Mouse (Mus musculus) splenic B cell, adult 2 months (primary cell): ENCODE measurements around the gene Zbtb9.

Experiments used
- DNase-seq: peaks from one replicate; pipeline ENCODE4 v3.0.0-alpha.2; 2011; ENCODE audit warnings: low read depth, low spot score
- H3K27me3 ChIP-seq: 2 replicates; pipeline ENCODE4 v1.6.1; 2012; ENCODE audit warnings: mild to moderate bottlenecking, low read length, moderate library complexity, mixed read lengths; ENCODE audit not compliant: control insufficient read depth, poor library complexity, insufficient read depth, severe bottlenecking
- H3K36me3 ChIP-seq: 2 replicates; pipeline ENCODE4 v1.6.1; 2012; ENCODE audit warnings: mild to moderate bottlenecking, low read length, moderate library complexity, mixed read lengths; ENCODE audit not compliant: control insufficient read depth, poor library complexity, insufficient read depth, severe bottlenecking

The Zbtb9 gene

DNA sequence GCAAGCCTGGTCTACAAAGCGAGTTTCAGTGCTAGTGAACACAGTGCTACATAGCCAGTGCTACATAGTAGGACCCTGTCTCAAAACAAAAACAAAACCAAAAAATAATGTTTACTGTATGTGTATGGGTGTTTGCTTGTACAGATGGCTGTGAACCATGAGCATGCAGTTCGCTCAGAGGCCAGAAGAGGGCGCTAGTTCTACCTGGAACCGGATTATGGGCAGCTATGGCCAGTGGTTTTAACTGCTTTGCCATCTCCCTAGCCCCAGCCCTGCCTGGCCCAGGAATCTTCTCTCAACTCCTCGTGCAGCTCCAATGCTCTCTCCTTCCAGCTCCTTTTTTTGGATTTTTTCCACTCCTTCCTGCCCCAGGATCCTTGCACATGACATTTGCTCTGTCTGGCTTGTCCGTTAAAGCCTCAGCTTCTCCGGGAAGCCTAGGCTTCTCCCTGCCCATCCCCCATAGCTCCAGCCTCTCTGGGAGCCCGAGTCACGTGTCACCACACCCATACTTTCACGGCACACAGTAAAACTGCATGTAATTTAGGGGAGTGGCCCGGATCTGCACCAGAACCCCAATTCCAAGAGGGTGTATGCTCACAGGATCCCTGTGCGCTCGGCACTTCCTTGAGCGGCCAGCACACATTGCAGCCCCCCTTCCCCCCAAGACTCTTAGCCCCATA, 74.9 kb downstream of the Zbtb9 start:
- DNase-seq, result peak; percentile 42
- Histone ChIP-seq H3K27me3 (no peaks in the 10 kb centered on the region), H3K36me3 (no peaks in the 10 kb centered on the region)

DNA sequence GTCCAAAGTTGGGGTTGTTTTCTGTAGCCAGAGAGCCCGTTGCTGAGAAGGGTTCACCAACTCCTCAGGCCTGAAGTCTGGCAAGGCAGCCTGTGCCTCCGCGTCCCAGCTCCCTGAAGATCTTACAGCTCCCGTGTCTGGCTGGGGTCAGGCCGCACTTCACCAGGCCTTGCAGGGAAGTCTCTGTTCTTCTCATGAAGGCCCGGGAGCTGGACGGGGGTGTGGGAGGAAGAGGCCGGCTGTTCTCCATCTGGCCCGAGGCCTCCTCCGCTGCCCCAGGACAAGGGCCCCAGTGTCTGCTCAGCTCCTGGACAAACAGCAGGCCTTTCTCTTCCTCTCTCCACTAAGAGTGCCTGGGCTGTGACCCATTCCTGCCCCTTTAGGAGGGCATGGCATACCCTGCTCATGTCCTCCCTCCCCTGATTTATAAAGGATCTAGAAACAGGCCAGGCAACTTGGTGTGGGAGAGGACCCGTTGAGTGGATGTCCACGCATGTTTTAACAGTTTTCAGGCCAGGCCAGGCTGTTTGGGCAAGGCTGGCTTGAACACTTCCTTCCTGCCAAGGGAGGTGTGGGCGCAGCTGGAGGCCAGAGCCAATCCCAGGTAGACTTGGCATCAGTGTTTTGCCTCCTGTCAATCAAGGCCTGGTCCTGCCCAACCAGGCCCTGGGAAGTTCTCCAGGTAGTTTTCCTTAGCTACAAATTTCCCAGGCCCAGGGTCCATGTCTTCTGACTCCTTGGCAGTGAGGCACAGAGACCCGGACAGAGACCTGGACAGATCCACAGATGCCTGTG, 75.7 kb downstream of the Zbtb9 start:
- no peaks in the 10 kb centered on the region for H3K36me3 ChIP-seq
- no peaks in the 10 kb centered on the region for H3K27me3 ChIP-seq
- DNase-seq, result no peak

DNA sequence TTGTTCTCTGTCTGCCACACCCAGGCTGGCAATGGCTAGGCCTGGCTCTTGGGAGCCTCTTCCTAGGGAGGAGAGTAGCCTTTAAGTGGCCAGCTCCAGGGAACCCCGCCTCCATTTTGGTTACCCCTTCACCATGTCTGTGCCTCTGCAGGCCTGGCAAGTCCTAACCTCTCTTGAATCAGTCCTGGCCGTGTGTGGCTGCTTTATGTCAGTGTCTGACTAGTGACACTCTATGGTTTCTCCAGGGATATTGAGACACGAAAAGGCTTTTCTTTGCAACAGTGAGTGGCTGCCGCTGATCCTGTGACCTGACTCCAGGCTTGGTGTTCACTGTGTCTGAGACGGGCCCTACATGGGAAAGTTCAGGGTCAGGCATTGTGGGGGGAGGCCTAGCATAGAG, 77.9 kb downstream of the Zbtb9 start:
- DNase-seq, result no peak
- Histone ChIP-seq H3K27me3 (no peaks in the 10 kb centered on the region), H3K36me3 (no peaks in the 10 kb centered on the region)

DNA sequence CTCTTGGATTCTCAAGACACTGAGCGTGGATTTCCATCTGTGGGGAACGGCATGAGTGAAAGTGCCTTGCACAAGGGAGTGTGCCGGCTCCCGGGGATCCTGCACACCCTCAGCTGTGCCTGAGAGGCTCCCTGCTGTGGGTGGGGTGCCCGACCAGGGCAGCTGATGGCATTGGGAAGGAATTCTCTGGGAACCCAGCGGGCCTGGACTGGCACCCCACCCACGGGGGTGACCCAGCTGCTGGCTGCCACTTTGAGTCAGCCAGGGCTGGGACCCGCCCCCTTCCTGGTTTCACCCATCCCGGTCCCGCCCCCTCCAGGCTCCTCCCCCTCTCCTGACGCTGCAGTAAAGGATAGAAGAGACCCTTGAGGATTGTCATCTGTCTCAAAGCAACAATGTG, 78.5 kb downstream of the Zbtb9 start:
- no peaks in the 10 kb centered on the region for H3K27me3 ChIP-seq
- peak; percentile 49 for DNase-seq
- no peaks in the 10 kb centered on the region for H3K36me3 ChIP-seq

DNA sequence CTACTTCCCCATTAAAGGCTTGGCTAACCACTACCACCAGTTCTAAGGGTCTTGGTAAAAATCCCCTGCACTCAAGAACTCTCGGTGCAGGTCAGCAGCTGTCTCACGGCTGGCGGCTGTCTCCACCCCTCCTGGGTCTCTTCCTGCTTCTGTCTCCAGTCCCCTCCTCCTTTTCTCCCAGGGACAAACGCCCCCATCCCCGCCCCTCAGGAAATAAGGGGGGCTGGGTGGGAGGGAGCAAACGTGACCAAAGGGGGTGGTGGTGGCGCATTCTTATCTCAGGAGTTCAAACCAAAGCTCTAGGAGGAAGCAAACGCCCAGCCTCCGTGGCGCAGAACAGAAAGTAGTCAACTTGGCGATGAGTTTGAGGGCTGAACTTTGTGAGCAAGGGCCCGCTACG, 83.2 kb downstream of the Zbtb9 start:
- peak; percentile 84 for DNase-seq
- no peaks in the 10 kb centered on the region for H3K36me3 ChIP-seq
- no peaks in the 10 kb centered on the region for H3K27me3 ChIP-seq

DNA sequence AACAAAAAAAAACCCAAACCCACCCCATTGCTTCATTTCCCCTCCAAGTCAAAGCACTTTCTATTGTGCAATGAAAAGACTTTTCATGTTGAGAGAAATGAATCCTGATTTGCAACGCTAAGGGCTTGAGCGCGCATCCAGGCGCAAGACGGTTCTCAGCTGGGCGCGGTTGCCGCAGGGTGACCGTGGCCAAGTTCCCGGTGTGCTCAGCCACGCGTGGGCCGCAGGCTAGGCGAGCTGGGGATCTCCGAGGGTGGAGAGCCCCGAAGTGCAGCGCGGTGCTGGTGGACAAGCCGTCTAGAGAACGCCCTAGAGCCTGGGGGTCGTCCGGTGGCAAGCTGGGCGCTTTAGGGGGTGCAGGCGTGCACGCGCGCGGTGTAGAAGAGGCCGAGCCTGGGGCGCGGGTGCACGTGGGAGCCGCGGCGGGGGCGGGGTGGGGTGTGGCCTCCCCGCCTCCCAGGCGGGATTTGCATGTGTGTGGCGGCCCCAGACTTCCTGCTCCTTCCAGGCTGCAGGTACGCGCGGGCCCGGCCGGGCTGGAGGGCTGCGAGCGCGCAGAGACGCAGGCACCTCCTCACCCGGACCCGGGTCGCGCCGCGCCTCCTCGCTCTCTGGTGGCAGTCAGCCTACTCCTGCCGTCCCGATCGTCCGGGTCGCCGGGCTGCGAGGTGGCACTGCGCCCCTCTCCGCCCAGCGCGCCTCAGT, 84.0 kb downstream of the Zbtb9 start, which contains the start of gene Itpr3:
Gene Itpr3 (plus strand): TSS at position 493 of the 705 bp plus-strand sequence.
- peak; percentile 84 for DNase-seq
- Histone ChIP-seq H3K27me3 (no peaks in the 10 kb centered on the region), H3K36me3 (no peaks in the 10 kb centered on the region)

DNA sequence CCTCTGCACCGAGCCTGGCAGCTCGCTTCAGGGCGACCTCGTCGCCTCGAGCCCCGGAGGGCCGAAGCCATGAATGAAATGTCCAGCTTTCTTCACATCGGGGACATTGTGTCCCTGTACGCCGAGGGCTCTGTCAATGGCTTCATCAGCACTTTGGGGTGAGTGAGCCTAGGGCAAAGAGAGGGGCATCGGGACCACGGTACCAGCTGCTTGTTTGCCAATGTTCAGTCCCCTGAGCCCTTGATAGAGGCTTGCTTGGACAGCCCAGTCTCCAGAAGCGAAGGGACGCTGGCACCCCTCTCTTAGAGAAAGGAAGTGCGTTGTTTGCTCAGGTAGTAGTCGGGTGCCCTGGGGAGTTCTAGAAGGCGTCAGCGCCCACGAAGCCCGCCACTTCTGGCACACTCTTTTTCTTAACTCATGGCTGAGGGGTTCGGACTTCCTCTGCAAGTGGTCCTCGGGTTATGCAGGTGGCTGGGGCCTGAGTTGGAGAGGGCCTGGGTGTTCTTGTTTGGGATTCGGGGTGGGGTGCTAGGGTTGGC, 84.6 kb downstream of the Zbtb9 start:
- DNase-seq, result peak; percentile 71
- no peaks in the 10 kb centered on the region for H3K27me3 ChIP-seq
- H3K36me3 ChIP-seq, result no peaks in the 10 kb centered on the region
